Mouse (Mus musculus): ENCODE results near the gene Tssk2. TPM values are rescaled to one million over a fixed set of nuclear protein-coding genes. Genes with fewer than 3 reads are reported as not detected.
A peak's percentile ranks its signal among the peaks of the same experiment; 100 is the strongest.

Tssk2 gene
- polyA plus RNA-seq, 1 experiment from 2014 or later: not detected

GRCm38 (mm10) chr16:17865293-17865692 is 33.1 kb upstream of the Tssk2 start:
- H3K9me3 ChIP-seq (ENCODE audit: control insufficient read depth, low read length): no peaks in the 10 kb centered on the region
- H3K27ac ChIP-seq (replicated peaks in 1 of 2; ENCODE audit: control insufficient read depth in 1 of 2, insufficient read depth in 1 of 2, low read depth in 2 of 2, low read length in 2 of 2): no peak overlapping the region
- H3K4me3 ChIP-seq (ENCODE audit: control insufficient read depth in 1 of 2, insufficient read depth in 1 of 2, low read depth in 1 of 2, low read length in 2 of 2): no peak overlapping the region
- no peaks in the 10 kb centered on the region for H3K27me3 ChIP-seq (ENCODE audit: control insufficient read depth, insufficient read depth, low read length)
- H3K36me3 ChIP-seq (ENCODE audit: control insufficient read depth, insufficient read depth, low read length): peaks cover 38% of the 10 kb centered on the region; the same call in 1 of the 2 replicates
- H3K9ac ChIP-seq (ENCODE audit: low read length): no peak overlapping the region
- no peak overlapping the region for H3K4me2 ChIP-seq (ENCODE audit: low read length)
- 83% methylated on average over 2 of the region's 2 CpGs for WGBS
- no peak for ATAC-seq (ENCODE audit: insufficient number of reproducible peaks, insufficient read depth, low FRiP score, low read depth)
- H3K4me1 ChIP-seq (ENCODE audit: control insufficient read depth in 2 of 2, insufficient read depth in 2 of 2, low read length in 2 of 2): no peaks in the 10 kb centered on the region

DNA sequence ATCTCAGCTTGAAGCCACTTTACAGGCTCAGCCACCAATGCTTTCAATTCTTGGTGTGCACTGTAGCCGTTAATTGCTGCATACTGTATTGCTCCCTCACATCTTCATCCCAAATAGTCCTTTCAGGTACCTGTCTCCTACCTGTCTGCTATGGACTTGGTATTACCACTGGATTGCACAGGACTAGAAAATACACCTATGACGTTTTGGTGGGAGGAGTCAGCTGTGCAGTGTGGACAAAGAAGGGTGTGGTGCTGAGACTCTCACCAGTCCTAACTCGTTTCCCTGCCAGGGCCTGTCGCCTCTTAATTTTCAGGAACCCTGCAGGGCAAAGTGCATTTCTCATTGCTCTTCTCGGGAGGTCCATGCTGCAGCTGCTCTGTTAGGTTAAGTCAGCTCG is 32.7 kb upstream of the Tssk2 start:
- Histone ChIP-seq H3K4me3 (ENCODE audit: control insufficient read depth in 1 of 2, insufficient read depth in 1 of 2, low read depth in 1 of 2, low read length in 2 of 2) (no peak overlapping the region), H3K9me3 (ENCODE audit: control insufficient read depth, low read length) (no peaks in the 10 kb centered on the region), H3K9ac (ENCODE audit: low read length) (no peak overlapping the region), H3K27ac (replicated peaks in 1 of 2; ENCODE audit: control insufficient read depth in 1 of 2, insufficient read depth in 1 of 2, low read depth in 2 of 2, low read length in 2 of 2) (no peak overlapping the region), H3K36me3 (ENCODE audit: control insufficient read depth, insufficient read depth, low read length) (peaks cover 38% of the 10 kb centered on the region; the same call in 1 of the 2 replicates), H3K27me3 (ENCODE audit: control insufficient read depth, insufficient read depth, low read length) (no peaks in the 10 kb centered on the region), H3K4me1 (ENCODE audit: control insufficient read depth in 2 of 2, insufficient read depth in 2 of 2, low read length in 2 of 2) (peaks cover 0 to 1% of the 10 kb centered on the region in 2 experiments; a peak in 1 of 4 replicates), H3K4me2 (ENCODE audit: low read length) (no peak overlapping the region)
- ATAC-seq (ENCODE audit: insufficient number of reproducible peaks, insufficient read depth, low FRiP score, low read depth): no peak
- 71% methylated on average over 6 of the region's 6 CpGs for WGBS

DNA sequence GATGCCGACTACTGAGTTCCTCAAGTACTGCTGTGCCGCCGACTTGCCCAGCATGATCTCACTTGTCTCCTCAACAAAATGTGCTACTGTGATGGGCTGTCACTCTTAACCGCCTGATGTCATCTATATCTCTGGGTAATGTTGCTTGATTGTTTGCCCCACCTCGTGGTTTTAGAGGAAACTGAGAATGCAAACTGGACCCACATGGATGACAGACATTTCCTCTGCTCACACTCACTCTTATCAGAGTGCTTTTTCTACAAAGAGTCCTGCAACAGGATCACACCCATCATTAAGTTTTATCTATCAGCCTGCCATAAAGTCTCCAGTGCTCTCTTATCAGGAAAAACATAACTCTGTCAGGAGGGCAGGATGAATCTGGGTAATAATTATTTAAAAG is 27.2 kb upstream of the Tssk2 start:
- H3K27ac ChIP-seq (replicated peaks in 1 of 2; ENCODE audit: control insufficient read depth in 1 of 2, insufficient read depth in 1 of 2, low read depth in 2 of 2, low read length in 2 of 2): no peak overlapping the region
- no peak overlapping the region for H3K4me3 ChIP-seq (ENCODE audit: control insufficient read depth in 1 of 2, insufficient read depth in 1 of 2, low read depth in 1 of 2, low read length in 2 of 2)
- no peaks in the 10 kb centered on the region for H3K27me3 ChIP-seq (ENCODE audit: control insufficient read depth, insufficient read depth, low read length)
- peaks cover 28% of the 10 kb centered on the region for H3K36me3 ChIP-seq (ENCODE audit: control insufficient read depth, insufficient read depth, low read length)
- H3K4me2 ChIP-seq (ENCODE audit: low read length): no peak overlapping the region
- peaks cover 16 to 44% of the 10 kb centered on the region in 2 experiments for H3K4me1 ChIP-seq (ENCODE audit: control insufficient read depth in 2 of 2, insufficient read depth in 2 of 2, low read length in 2 of 2)
- no peak overlapping the region for H3K9ac ChIP-seq (ENCODE audit: low read length)
- ATAC-seq (ENCODE audit: insufficient number of reproducible peaks, insufficient read depth, low FRiP score, low read depth): no peak
- H3K9me3 ChIP-seq (ENCODE audit: control insufficient read depth, low read length): no peaks in the 10 kb centered on the region
- WGBS: 28% methylated on average over 5 of the region's 5 CpGs

- Histone ChIP-seq H3K9ac (ENCODE audit: low read length) (no peak overlapping the region), H3K4me2 (ENCODE audit: low read length) (0 out of 2 replicates have a peak overlapping the region, but pooled peaks have one; percentile 8), H3K36me3 (ENCODE audit: control insufficient read depth, insufficient read depth, low read length) (peaks cover 24% of the 10 kb centered on the region), H3K9me3 (ENCODE audit: control insufficient read depth, low read length) (no peaks in the 10 kb centered on the region), H3K27me3 (ENCODE audit: control insufficient read depth, insufficient read depth, low read length) (no peaks in the 10 kb centered on the region), H3K4me3 (ENCODE audit: control insufficient read depth in 1 of 2, insufficient read depth in 1 of 2, low read depth in 1 of 2, low read length in 2 of 2) (no peak overlapping the region), H3K27ac (replicated peaks in 1 of 2; ENCODE audit: control insufficient read depth in 1 of 2, insufficient read depth in 1 of 2, low read depth in 2 of 2, low read length in 2 of 2) (peak overlapping the region; percentile 9 to 37; a peak in 2 of 4 replicates), H3K4me1 (ENCODE audit: control insufficient read depth in 2 of 2, insufficient read depth in 2 of 2, low read length in 2 of 2) (peaks cover 16 to 45% of the 10 kb centered on the region in 2 experiments)
- ATAC-seq (ENCODE audit: insufficient number of reproducible peaks, insufficient read depth, low FRiP score, low read depth): no peak
- 18% methylated on average over 4 of the region's 4 CpGs for WGBS
These were observed 25.4 kb upstream of the Tssk2 start for GRCm38 (mm10) chr16:17872995-17873394.

GRCm38 (mm10) chr16:17875174-17875573 is 23.3 kb upstream of the Tssk2 start:
- H3K4me1 ChIP-seq (ENCODE audit: control insufficient read depth in 2 of 2, insufficient read depth in 2 of 2, low read length in 2 of 2): peaks cover 18 to 49% of the 10 kb centered on the region in 2 experiments

GRCm38 (mm10) chr16:17876096-17876495 is 22.3 kb upstream of the Tssk2 start:
- no peak overlapping the region for H3K4me2 ChIP-seq (ENCODE audit: low read length)
- H3K27ac ChIP-seq (replicated peaks in 1 of 2; ENCODE audit: control insufficient read depth in 1 of 2, insufficient read depth in 1 of 2, low read depth in 2 of 2, low read length in 2 of 2): no peak overlapping the region
- H3K36me3 ChIP-seq (ENCODE audit: control insufficient read depth, insufficient read depth, low read length): peaks cover 9% of the 10 kb centered on the region
- 90% methylated on average over 1 of the region's 1 CpGs for WGBS
- H3K9ac ChIP-seq (ENCODE audit: low read length): no peak overlapping the region
- H3K4me1 ChIP-seq (ENCODE audit: control insufficient read depth in 2 of 2, insufficient read depth in 2 of 2, low read length in 2 of 2): peaks cover 18 to 45% of the 10 kb centered on the region in 2 experiments
- H3K9me3 ChIP-seq (ENCODE audit: control insufficient read depth, low read length): no peaks in the 10 kb centered on the region
- no peak overlapping the region for H3K4me3 ChIP-seq (ENCODE audit: control insufficient read depth in 1 of 2, insufficient read depth in 1 of 2, low read depth in 1 of 2, low read length in 2 of 2)
- ATAC-seq (ENCODE audit: insufficient number of reproducible peaks, insufficient read depth, low FRiP score, low read depth): no peak
- H3K27me3 ChIP-seq (ENCODE audit: control insufficient read depth, insufficient read depth, low read length): no peaks in the 10 kb centered on the region

More at GRCm38 (mm10) chr16:17875174-17875573, 23.3 kb upstream of the Tssk2 start:
- no peaks in the 10 kb centered on the region for H3K9me3 ChIP-seq (ENCODE audit: control insufficient read depth, low read length)
- H3K9ac ChIP-seq (ENCODE audit: low read length): no peak overlapping the region
- peaks cover 15% of the 10 kb centered on the region for H3K36me3 ChIP-seq (ENCODE audit: control insufficient read depth, insufficient read depth, low read length)
- WGBS: 26% methylated on average over 4 of the region's 4 CpGs
- 0 out of 2 replicates have a peak, but pooled peaks have one; percentile 14 for ATAC-seq (ENCODE audit: insufficient number of reproducible peaks, insufficient read depth, low FRiP score, low read depth)
- no peaks in the 10 kb centered on the region for H3K27me3 ChIP-seq (ENCODE audit: control insufficient read depth, insufficient read depth, low read length)
- no peak overlapping the region for H3K4me3 ChIP-seq (ENCODE audit: control insufficient read depth in 1 of 2, insufficient read depth in 1 of 2, low read depth in 1 of 2, low read length in 2 of 2)
- H3K4me2 ChIP-seq (ENCODE audit: low read length): no peak overlapping the region
- H3K27ac ChIP-seq (replicated peaks in 1 of 2; ENCODE audit: control insufficient read depth in 1 of 2, insufficient read depth in 1 of 2, low read depth in 2 of 2, low read length in 2 of 2): peak overlapping the region; percentile 34 to 64

GRCm38 (mm10) chr16:17879571-17879970 is 18.9 kb upstream of the Tssk2 start:
- Histone ChIP-seq H3K27me3 (ENCODE audit: control insufficient read depth, insufficient read depth, low read length) (no peaks in the 10 kb centered on the region), H3K4me3 (ENCODE audit: control insufficient read depth in 1 of 2, insufficient read depth in 1 of 2, low read depth in 1 of 2, low read length in 2 of 2) (no peak overlapping the region), H3K36me3 (ENCODE audit: control insufficient read depth, insufficient read depth, low read length) (peaks cover 8% of the 10 kb centered on the region; the same call in 1 of the 2 replicates), H3K9ac (ENCODE audit: low read length) (no peak overlapping the region), H3K27ac (replicated peaks in 1 of 2; ENCODE audit: control insufficient read depth in 1 of 2, insufficient read depth in 1 of 2, low read depth in 2 of 2, low read length in 2 of 2) (no peak overlapping the region), H3K4me2 (ENCODE audit: low read length) (no peak overlapping the region), H3K4me1 (ENCODE audit: control insufficient read depth in 2 of 2, insufficient read depth in 2 of 2, low read length in 2 of 2) (peaks cover 11 to 27% of the 10 kb centered on the region in 2 experiments), H3K9me3 (ENCODE audit: control insufficient read depth, low read length) (no peaks in the 10 kb centered on the region)
- 81% methylated on average over 4 of the region's 4 CpGs for WGBS
- ATAC-seq (ENCODE audit: insufficient number of reproducible peaks, insufficient read depth, low FRiP score, low read depth): no peak

DNA sequence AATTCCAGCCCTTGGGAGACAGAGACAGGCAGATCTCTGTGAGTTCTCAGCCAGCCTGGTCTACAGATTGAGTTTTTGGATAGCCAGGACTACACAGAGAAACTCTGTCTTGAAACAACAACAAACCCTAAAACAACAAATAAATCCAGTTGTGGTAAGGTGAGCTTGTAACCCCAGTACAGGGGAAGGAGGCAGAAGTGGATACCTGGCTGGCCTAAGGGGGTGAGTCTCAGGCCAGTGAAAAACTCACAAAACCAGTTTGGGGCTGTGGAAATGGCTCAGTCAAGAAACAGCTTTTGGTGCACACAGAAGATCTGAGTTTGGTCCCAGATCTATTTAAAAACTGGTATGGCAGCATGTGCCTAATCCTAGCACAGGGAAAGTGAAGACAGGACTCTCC is 16.2 kb upstream of the Tssk2 start:
- Histone ChIP-seq H3K27me3 (ENCODE audit: control insufficient read depth, insufficient read depth, low read length) (no peaks in the 10 kb centered on the region), H3K36me3 (ENCODE audit: control insufficient read depth, insufficient read depth, low read length) (peaks cover 8% of the 10 kb centered on the region; the same call in 1 of the 2 replicates), H3K4me2 (ENCODE audit: low read length) (no peak overlapping the region), H3K4me3 (ENCODE audit: control insufficient read depth in 1 of 2, insufficient read depth in 1 of 2, low read depth in 1 of 2, low read length in 2 of 2) (no peak overlapping the region), H3K9me3 (ENCODE audit: control insufficient read depth, low read length) (no peaks in the 10 kb centered on the region), H3K4me1 (ENCODE audit: control insufficient read depth in 2 of 2, insufficient read depth in 2 of 2, low read length in 2 of 2) (peaks cover 6 to 17% of the 10 kb centered on the region in 2 experiments; a peak in 3 of 4 replicates), H3K9ac (ENCODE audit: low read length) (no peak overlapping the region), H3K27ac (replicated peaks in 1 of 2; ENCODE audit: control insufficient read depth in 1 of 2, insufficient read depth in 1 of 2, low read depth in 2 of 2, low read length in 2 of 2) (no peak overlapping the region)
- ATAC-seq (ENCODE audit: insufficient number of reproducible peaks, insufficient read depth, low FRiP score, low read depth): no peak
